Mouse (Mus musculus) cortical plate, adult 2 months (tissue): ENCODE data around the gene Eva1b. TPM values are rescaled to one million over a fixed set of nuclear protein-coding genes. Genes with fewer than 3 reads are reported as not detected.

Experiments
- H3K27ac ChIP-seq: fragments of 200-500 bp; 2 replicates; pipeline ENCODE4 v1.5.1; 2012; ENCODE audit warnings: low read length, control low read depth, inconsistent platforms; ENCODE audit not compliant: insufficient read depth
- H3K4me1 ChIP-seq: fragments of 200-500 bp; 2 replicates; pipeline ENCODE4 v1.6.1; 2011; ENCODE audit warnings: low read length; ENCODE audit not compliant: control insufficient read depth, insufficient read depth
- H3K4me3 ChIP-seq: fragments of 200-500 bp; 2 replicates; pipeline ENCODE4 v1.5.1; 2011; ENCODE audit warnings: mild to moderate bottlenecking, low read length, control low read depth; ENCODE audit not compliant: insufficient read depth
- CTCF ChIP-seq: fragments of 200-500 bp; IDR thresholded peaks from 2 replicates; pipeline ENCODE4 v1.5.1; 2011; ENCODE audit warnings: mild to moderate bottlenecking, control low read depth, low read length; ENCODE audit not compliant: insufficient read depth; ENCODE audit errors: extremely low read depth
- POLR2A ChIP-seq: fragments of 200-500 bp; IDR thresholded peaks from 2 replicates; pipeline ENCODE4 v1.6.1; 2011; ENCODE audit warnings: mild to moderate bottlenecking, low read length, control low read depth; ENCODE audit not compliant: insufficient read depth; ENCODE audit errors: extremely low read depth
- polyA plus RNA-seq: library from polyadenylated mRNA; depleted of rRNA; stranded (reverse); fragments of >200 nt; gene quantifications from 2 replicates; pipeline ENCODE4 v1.2.3, GENCODE M21; 2012

Gene Eva1b
- polyA plus RNA-seq, 1 experiment: 7.9 TPM

DNA sequence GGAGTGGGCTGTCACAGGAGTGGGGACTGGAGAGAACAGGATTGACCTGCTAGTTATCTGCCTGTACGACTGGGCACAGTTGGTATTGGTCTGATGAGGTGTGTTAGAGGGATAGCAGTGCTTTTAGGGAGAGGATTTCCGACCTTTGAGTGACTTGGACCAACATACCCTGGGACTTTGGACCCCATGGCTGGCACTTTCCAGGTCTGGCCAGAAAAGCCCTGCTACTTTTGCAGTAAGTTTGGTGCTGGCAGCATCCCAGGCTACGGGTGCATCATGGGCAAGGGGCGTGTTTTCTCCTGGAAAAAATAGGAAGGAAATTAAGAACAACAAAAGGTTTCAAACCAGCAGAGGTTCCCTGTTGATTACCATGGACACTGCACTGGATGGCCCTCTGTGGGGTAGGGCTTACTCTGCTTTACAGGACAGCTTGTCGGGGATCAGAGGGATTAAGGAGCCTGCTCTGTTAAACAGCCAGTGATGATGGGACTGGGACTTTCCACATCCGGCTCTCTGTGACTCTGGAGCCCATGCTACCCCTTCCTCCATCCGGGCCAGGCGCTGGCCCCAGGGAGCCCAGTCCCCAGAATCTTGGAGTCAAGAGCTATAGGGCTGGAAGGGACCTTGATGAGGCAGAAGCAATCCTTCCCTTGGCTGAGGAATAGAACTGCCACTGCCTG lies 39.3 kb upstream of the Eva1b start:
- 0 out of 2 replicates have a peak overlapping the region, but pooled peaks have one; percentile 16 for H3K27ac ChIP-seq

DNA sequence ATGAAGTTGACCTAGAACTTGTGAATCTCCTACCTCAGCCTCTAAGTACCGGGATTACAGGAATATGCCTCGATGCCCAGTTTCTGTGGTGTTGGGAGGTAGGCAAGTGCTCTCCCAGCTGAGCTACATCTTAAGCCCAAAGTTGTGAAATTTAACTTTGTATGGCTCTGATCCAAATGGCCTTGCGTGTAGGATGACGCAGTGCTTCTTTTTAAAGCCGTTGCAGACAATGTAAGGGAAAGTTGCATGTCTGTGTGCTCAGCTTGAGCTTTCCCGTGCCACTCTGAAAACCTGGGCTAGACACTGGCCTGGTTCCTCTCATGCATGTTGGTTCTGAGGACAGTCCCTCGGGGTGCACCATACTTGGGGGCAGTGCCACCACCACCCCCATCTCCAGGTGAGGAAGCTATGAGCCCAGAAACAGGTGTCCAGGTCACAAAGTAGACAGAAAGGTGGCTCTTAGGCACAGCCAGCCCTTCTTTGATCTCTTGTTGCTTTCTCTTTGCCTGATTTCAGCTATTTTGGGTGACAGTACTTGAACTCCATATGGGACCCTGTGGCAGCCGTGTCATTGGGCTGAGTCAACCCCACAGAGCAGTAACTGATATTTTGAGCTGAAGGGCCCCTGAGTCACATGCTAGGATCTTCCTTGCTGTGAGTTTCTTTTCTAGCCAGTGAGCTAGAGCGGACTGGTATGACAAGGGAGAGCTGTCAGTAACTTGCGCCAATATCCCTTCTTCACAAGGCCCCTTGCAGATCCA lies 37.8 kb upstream of the Eva1b start:
- H3K4me1 ChIP-seq: peaks cover 29% of the 10 kb centered on the region
- H3K27ac ChIP-seq: peak overlapping the region; percentile 64
- TF ChIP-seq CTCF (no peak), POLR2A (no peak)
- no peak overlapping the region for H3K4me3 ChIP-seq

More for the DNA sequence above, 39.3 kb upstream of the Eva1b start:
- TF ChIP-seq POLR2A: no peak
- no peak for TF ChIP-seq CTCF
- no peak overlapping the region for H3K4me3 ChIP-seq
- H3K4me1 ChIP-seq: peaks cover 23% of the 10 kb centered on the region

DNA sequence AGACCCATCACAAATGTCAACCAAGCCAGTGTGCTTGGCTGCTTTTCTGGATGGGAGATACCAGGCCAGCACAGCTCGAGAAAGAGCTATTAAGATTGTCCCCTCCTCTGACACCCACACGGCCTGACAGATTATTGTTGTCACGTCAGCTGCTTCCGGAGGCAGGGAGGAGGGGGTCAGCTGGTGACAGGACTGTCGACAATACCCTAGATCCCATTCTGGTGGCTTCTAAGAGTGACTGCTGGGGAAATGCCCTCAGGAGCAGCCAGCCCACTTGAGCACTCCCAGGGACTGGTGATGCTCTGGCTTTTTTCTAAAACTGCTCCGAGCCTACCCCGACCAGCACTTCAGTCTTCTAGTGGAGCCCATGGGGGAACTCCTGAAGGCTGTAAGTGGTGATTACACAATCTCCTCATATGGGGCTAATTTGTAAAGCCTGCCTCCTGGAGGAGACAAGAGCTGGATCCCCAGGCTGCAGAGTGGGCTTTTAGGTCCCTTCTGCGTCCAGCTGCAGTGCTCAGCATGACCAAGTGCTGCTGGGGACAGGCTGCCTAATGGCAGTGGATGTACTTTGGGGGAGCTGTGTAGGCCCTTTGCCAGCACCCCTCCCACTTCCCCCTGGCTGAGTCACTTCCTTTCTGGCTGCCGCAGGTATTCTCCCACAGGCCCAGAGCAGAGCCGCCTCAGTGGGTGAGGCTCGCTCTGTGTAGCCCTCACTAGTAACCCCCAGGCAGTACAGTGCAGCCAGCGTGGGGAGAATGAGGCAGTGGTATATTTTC lies 37.0 kb upstream of the Eva1b start:
- H3K27ac ChIP-seq: peak overlapping the region; percentile 64
- TF ChIP-seq POLR2A (no peak; the same call in 1 of the 2 replicates), CTCF (0 out of 2 replicates have a peak, but pooled peaks have one; percentile 14)
- peaks cover 29% of the 10 kb centered on the region for H3K4me1 ChIP-seq
- 0 out of 2 replicates have a peak overlapping the region, but pooled peaks have one; percentile 0 for H3K4me3 ChIP-seq

DNA sequence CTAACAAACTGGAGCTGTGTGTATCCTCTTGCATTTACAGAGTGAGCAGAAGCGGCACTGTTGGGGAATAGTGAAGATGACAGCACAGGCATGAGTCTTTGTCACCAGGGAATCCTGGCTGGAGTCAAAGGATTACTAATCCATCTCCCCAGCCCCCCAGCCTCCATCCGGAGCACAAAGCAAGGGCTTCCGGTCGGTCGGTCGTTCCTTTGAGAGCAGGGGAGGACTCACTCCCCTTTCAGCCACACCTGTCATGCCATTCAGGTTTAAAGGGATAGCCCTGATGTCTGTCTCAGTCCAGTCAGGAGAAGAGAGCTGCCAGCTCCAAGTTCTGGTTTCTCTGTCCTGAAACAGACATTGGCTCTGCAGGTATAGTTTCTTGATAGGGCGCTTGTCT lies 36.4 kb upstream of the Eva1b start:
- H3K4me3 ChIP-seq: 0 out of 2 replicates have a peak overlapping the region, but pooled peaks have one; percentile 0
- H3K4me1 ChIP-seq: peaks cover 26% of the 10 kb centered on the region

DNA sequence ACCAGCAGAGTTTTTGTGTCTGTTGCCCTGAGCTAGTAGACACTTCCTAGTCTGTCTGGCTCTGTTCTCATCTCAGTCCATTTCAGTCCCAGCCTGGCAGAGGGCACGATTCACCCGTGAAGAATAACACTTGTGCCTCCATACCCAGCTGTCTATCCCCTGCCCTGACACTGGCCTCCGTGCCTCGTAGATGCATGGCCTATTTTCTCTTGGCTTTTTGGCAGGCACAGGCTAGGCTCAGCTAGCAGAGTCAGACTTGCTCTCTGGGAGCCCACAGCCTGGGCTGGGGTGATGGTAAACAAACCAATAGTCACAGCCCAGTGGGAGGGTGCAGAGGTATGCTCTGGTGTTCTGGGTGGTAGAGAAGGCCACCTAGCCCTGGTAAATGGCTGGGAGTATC lies 34.3 kb upstream of the Eva1b start:
- H3K27ac ChIP-seq: no peak overlapping the region
- H3K4me3 ChIP-seq: no peak overlapping the region
- TF ChIP-seq POLR2A: no peak
- no peak for TF ChIP-seq CTCF
- H3K4me1 ChIP-seq: peaks cover 26% of the 10 kb centered on the region

More for the DNA sequence above, 36.4 kb upstream of the Eva1b start:
- TF ChIP-seq POLR2A (no peak), CTCF (no peak)
- H3K27ac ChIP-seq: peak overlapping the region; percentile 64

DNA sequence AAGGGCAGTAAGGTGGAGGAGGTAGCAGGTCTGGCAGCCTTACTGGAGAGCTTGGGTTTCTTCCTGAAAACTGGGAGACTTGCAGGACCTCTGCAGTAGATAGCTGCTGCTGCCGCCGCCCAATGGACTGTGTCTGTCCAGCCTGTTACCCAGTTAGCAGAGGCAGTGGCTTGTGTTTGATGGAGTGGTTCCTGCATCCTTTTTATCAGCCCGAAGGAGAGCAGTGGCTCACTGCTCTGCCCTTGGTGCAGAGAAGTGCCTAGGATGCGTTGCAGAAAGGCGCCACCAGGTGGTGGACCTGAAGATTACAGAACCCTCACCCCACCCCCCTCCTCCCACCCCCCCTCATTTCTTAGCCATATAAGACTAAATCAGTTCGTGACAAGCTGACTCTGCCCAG lies 33.6 kb upstream of the Eva1b start:
- peaks cover 22% of the 10 kb centered on the region for H3K4me1 ChIP-seq
- H3K4me3 ChIP-seq: no peak overlapping the region
- peak; percentile 55 for TF ChIP-seq CTCF
- no peak for TF ChIP-seq POLR2A
- H3K27ac ChIP-seq: no peak overlapping the region

DNA sequence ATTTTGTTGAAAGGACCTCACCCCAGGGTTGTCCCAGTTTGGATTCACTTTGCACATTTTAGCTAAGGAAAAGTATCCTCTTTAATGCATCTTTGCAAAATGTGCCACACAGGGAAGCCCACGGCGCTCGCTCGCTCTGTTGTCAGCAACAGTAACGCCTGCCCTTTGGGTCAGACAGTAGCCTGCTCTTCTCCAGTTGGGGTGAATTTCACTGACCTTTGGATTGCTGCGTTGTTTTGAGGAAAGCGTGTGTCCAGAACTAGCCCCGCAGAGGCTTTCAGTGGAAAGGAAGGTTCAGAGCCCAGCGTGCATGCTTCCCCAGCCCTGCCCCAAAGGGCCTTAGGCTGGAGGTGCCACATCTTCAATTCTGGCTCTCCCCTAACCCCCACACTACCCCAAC lies 32.1 kb upstream of the Eva1b start:
- Histone ChIP-seq H3K4me1 (peaks cover 19% of the 10 kb centered on the region), H3K27ac (no peak overlapping the region), H3K4me3 (no peak overlapping the region)
- no peak for TF ChIP-seq POLR2A
- no peak for TF ChIP-seq CTCF

DNA sequence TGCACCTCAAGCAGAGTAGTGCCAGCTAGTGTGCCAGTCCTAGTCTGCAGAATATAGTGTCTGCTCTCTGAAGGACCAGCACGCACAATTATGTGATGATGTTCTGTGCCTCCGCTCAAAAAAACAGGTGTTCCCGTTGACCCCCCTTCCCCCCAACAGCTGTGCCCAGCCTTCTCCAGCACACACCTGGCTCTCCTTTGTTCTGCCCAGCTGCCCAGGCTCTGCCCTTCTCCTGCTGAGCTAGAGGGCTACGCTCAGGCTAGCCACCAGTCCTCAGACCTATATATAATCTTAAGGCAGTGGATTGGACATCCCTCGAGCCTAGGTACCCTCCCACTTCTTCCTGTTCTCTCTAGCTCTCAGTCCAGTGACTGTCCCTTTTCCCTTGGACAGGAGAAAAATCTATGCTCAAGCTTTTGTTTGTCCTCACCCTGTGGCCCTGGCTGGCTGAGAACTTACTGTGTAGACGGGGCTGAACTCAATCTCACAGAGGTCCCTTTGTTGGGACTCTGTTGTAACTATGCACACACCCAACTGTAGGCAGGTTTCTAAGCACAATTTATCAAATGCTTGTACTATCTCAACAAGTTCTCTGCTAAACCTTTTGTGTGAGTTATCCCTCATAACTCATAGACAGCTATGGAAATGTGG lies 31.5 kb upstream of the Eva1b start:
- TF ChIP-seq CTCF (no peak), POLR2A (no peak)
- no peak overlapping the region for H3K27ac ChIP-seq
- H3K4me3 ChIP-seq: no peak overlapping the region
- H3K4me1 ChIP-seq: peaks cover 18% of the 10 kb centered on the region

DNA sequence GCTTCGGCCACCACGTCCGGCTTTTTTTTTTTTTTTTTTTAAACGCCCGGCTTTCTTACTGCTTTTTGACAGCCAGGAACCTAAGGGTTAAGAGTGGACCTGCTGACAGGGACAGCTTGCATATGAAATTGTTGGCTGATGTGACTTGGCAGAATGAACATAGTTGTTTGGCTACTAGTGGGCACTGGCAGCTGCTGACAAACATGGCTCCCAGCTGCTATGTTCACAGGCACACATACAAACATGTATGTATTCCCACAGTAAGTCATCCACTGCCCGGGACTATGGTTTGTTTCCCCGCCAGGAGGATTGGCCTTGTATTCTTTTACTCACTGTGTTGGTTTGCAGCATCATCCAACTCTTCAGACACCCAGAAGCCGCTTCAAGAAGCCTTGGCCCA lies 30.4 kb upstream of the Eva1b start:
- H3K27ac ChIP-seq: no peak overlapping the region
- H3K4me3 ChIP-seq: no peak overlapping the region
- TF ChIP-seq CTCF: no peak
- TF ChIP-seq POLR2A: no peak
- peaks cover 16% of the 10 kb centered on the region for H3K4me1 ChIP-seq
